Mouse (Mus musculus) cerebellum, adult 2 months (tissue): Measurements from ENCODE around the gene Alg9. TPM values are rescaled to one million over a fixed set of nuclear protein-coding genes. Genes with fewer than 3 reads are reported as not detected.
A peak's percentile ranks its signal among the peaks of the same experiment; 100 is the strongest.

Source experiments
- DNase-seq, 2 experiments: peaks; one replicate each; pipeline ENCODE4 v3.0.0; 2021
- H3K27ac ChIP-seq: fragments of 200-500 bp; 2 replicates; pipeline ENCODE4 v1.5.1; 2012; ENCODE audit warnings: low read length, control low read depth, inconsistent platforms; ENCODE audit not compliant: insufficient read depth
- H3K27me3 ChIP-seq: fragments of 200-500 bp; 2 replicates; pipeline ENCODE4 v1.6.1; 2012; ENCODE audit warnings: inconsistent platforms, mild to moderate bottlenecking, low read length, moderate library complexity; ENCODE audit not compliant: control insufficient read depth, insufficient read depth
- H3K4me1 ChIP-seq: fragments of 200-500 bp; 2 replicates; pipeline ENCODE4 v1.6.1; 2011; ENCODE audit warnings: low read length; ENCODE audit not compliant: control insufficient read depth, insufficient read depth
- H3K4me3 ChIP-seq: fragments of 200-500 bp; replicated peaks from 2 replicates; pipeline ENCODE3; 2011; ENCODE audit warnings: mild to moderate bottlenecking, low read depth, low read length, control low read depth; ENCODE audit not compliant: insufficient read depth
- CTCF ChIP-seq: fragments of 200-500 bp; IDR thresholded peaks from 2 replicates; pipeline ENCODE4 v1.5.1; 2011; ENCODE audit warnings: low read depth, mild to moderate bottlenecking, control low read depth, low read length, moderate library complexity, borderline replicate concordance; ENCODE audit not compliant: insufficient read depth
- POLR2A ChIP-seq: fragments of 200-500 bp; IDR thresholded peaks from 2 replicates; pipeline ENCODE4 v1.6.1; 2011; ENCODE audit warnings: low read length, control low read depth, borderline replicate concordance; ENCODE audit not compliant: insufficient read depth
- WGBS: fragments of 180-500 bp; shearing (Covaris S2); methylation state at CpG from one replicate; pipeline ENCODE4 v1.1.7; 2018; 5-methylcytosine and 5-hydroxymethylcytosine counted together
- polyA plus RNA-seq: library from polyadenylated mRNA; depleted of rRNA; stranded (reverse); fragments of >200 nt; gene quantifications from 2 replicates; pipeline ENCODE4 v1.2.3, GENCODE M21; 2012; rRNA removed

Gene Alg9
- polyA plus RNA-seq, 1 experiment = 22.5 TPM

DNA sequence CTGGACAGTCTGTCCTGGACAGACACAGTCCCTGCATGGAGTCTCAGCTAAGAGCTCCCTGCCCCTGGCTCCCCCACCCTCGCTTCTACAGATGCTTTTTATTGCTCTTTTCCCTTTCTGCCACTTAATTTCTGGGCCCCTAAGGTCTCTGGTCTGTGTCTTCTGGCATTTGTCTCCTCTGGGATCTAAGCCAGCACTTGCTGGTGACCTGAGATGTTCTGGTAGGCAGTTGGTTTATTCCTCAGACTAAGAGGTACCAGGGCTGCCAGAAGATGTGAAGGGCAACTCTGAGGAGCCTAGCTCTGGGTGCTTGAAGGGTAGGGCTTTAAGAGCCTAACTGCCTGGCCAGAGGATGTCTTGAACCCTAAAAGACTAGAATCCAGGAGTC, 110.8 kb downstream of the Alg9 start:
- peak overlapping the region; percentile 54 for H3K27ac ChIP-seq
- no peaks in the 10 kb centered on the region for H3K27me3 ChIP-seq
- TF ChIP-seq CTCF (no peak), POLR2A (no peak)
- DNase-seq = peak; percentile 58 to 69
- peaks cover 25% of the 10 kb centered on the region for H3K4me1 ChIP-seq
- no peak overlapping the region for H3K4me3 ChIP-seq
- 13% methylated on average over 1 of the region's 1 CpGs for WGBS

DNA sequence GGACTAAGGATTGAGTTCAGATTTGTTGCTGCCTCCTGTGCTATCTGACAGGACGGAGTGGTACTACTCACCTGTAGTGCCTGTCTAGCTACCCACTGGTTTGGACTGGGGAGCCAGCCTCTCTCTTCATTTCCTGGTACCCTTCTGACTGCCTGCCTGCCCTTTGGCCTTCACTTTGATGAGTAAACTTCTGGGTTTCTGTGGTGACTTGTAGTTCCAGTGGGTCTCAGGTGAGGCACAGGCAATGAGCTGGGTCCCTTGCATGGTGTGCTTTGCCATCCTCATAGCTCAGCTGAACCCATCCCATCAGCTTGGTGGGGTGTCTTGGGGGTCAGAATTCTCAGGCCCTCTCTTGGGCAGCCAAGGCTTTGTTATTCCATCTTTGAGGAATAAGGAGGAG, 112.1 kb downstream of the Alg9 start:
- DNase-seq = no peak
- H3K27me3 ChIP-seq = no peaks in the 10 kb centered on the region
- no peak overlapping the region for H3K4me3 ChIP-seq
- 100% methylated on average over 1 of the region's 1 CpGs for WGBS
- H3K4me1 ChIP-seq = peaks cover 25% of the 10 kb centered on the region
- TF ChIP-seq CTCF = no peak
- TF ChIP-seq POLR2A = no peak
- H3K27ac ChIP-seq = no peak overlapping the region

GRCm38 (mm10) chr9:50887351-50887750, 112.5 kb downstream of the Alg9 start:
- Histone ChIP-seq H3K4me3 (no peak overlapping the region), H3K27ac (no peak overlapping the region), H3K4me1 (peaks cover 25% of the 10 kb centered on the region), H3K27me3 (no peaks in the 10 kb centered on the region)
- 46% methylated on average over 4 of the region's 4 CpGs for WGBS
- TF ChIP-seq POLR2A (no peak), CTCF (no peak)
- DNase-seq = peak in 1 of 2 experiments; percentile 41

GRCm38 (mm10) chr9:50889211-50889610, 114.4 kb downstream of the Alg9 start:
- 81% methylated on average over 6 of the region's 6 CpGs for WGBS

GRCm38 (mm10) chr9:50889964-50890363, 115.1 kb downstream of the Alg9 start:
- 91% methylated on average over 4 of the region's 4 CpGs for WGBS
- Histone ChIP-seq H3K27ac (no peak overlapping the region), H3K27me3 (no peaks in the 10 kb centered on the region), H3K4me1 (peaks cover 32% of the 10 kb centered on the region), H3K4me3 (no peak overlapping the region)
- no peak for TF ChIP-seq CTCF
- no peak for TF ChIP-seq POLR2A
- DNase-seq = no peak

More at GRCm38 (mm10) chr9:50889211-50889610, 114.4 kb downstream of the Alg9 start:
- no peak overlapping the region for H3K27ac ChIP-seq
- no peaks in the 10 kb centered on the region for H3K27me3 ChIP-seq
- H3K4me3 ChIP-seq = no peak overlapping the region
- DNase-seq = peak in 1 of 2 experiments; percentile 48
- TF ChIP-seq CTCF (no peak), POLR2A (no peak)
- H3K4me1 ChIP-seq = peaks cover 32% of the 10 kb centered on the region

GRCm38 (mm10) chr9:50890494-50891090, 115.8 kb downstream of the Alg9 start:
- 92% methylated on average over 3 of the region's 3 CpGs for WGBS
- DNase-seq = no peak
- peaks cover 26% of the 10 kb centered on the region for H3K4me1 ChIP-seq
- H3K27me3 ChIP-seq = no peaks in the 10 kb centered on the region
- TF ChIP-seq POLR2A (no peak), CTCF (no peak)
- no peak overlapping the region for H3K4me3 ChIP-seq
- no peak overlapping the region for H3K27ac ChIP-seq

Other genes starting within 250 kb of the Alg9 start
- gene Pts, start 246.3 kb upstream of the Alg9 start, polyA plus RNA-seq = 51.2 and 57.0 TPM in 2 replicates
- 30.5 and 32.9 TPM in 2 replicates for gene Il18, start 220.2 kb upstream of the Alg9 start, polyA plus RNA-seq
- gene Bco2, start 219.8 kb upstream of the Alg9 start, polyA plus RNA-seq = 1.1 and 1.4 TPM in 2 replicates
- gene Tex12, start 213.7 kb upstream of the Alg9 start, polyA plus RNA-seq = not detected in 2 replicates
- 193 and 205 TPM in 2 replicates for gene Sdhd, start 171.2 kb upstream of the Alg9 start, polyA plus RNA-seq
- gene Timm8b, start 171.1 kb upstream of the Alg9 start, polyA plus RNA-seq = 481 and 504 TPM in 2 replicates
- 1.8 and 2.3 TPM in 2 replicates for gene Pih1d2, start 157.7 kb upstream of the Alg9 start, polyA plus RNA-seq
- 11.4 and 12.3 TPM in 2 replicates for gene Nkapd1, start 157.6 kb upstream of the Alg9 start, polyA plus RNA-seq
- gene Dlat, start 115.2 kb upstream of the Alg9 start, polyA plus RNA-seq = 78.4 and 82.3 TPM in 2 replicates
- gene Dixdc1, start 35.5 kb upstream of the Alg9 start, polyA plus RNA-seq = 81.7 and 85.7 TPM in 2 replicates
- 3.0 and 3.8 TPM in 2 replicates for gene 2310030G06Rik, start 28.5 kb upstream of the Alg9 start, polyA plus RNA-seq
- gene Cryab, start 23.7 kb upstream of the Alg9 start, polyA plus RNA-seq = 296 and 364 TPM in 2 replicates
- 3.2 and 3.4 TPM in 2 replicates for gene Hspb2, start 22.7 kb upstream of the Alg9 start, polyA plus RNA-seq
- gene Fdxacb1, start 6.8 kb upstream of the Alg9 start, polyA plus RNA-seq = 7.3 and 8.0 TPM in 2 replicates
- gene 1110032A03Rik, start 501 bp downstream of the Alg9 start, polyA plus RNA-seq = 84.5 and 87.8 TPM in 2 replicates
- 30.2 and 34.7 TPM in 2 replicates for gene Ppp2r1b, start 70.3 kb downstream of the Alg9 start, polyA plus RNA-seq
- gene Sik2, start 234.1 kb downstream of the Alg9 start, polyA plus RNA-seq = 23.1 and 23.6 TPM in 2 replicates